Mouse (Mus musculus): Measurements from ENCODE around the gene Tpm4. TPM values are rescaled to one million over a fixed set of nuclear protein-coding genes. Genes with fewer than 3 reads are reported as not detected.

The Tpm4 gene
- polyA plus RNA-seq, 1 experiment from 2014 or later: 308 TPM

GRCm38 (mm10) chr8:72169681-72170249, 35.0 kb downstream of the Tpm4 start:
- 87% methylated on average over 3 of the region's 3 CpGs for WGBS
- Histone ChIP-seq H3K27ac (no peak overlapping the region), H3K4me3 (no peak overlapping the region), H3K4me1 (no peaks in the 10 kb centered on the region), H3K9me3 (replicated peaks) (no peaks in the 10 kb centered on the region), H3K9ac (no peak overlapping the region), H3K27me3 (no peaks in the 10 kb centered on the region), H3K36me3 (ENCODE audit: poor library complexity, severe bottlenecking) (peaks cover 83% of the 10 kb centered on the region), H3K4me2 (no peak overlapping the region)
- ATAC-seq: no peak

GRCm38 (mm10) chr8:72177346-72177925, 42.7 kb downstream of the Tpm4 start:
- peak; percentile 75 for ATAC-seq
- Histone ChIP-seq H3K4me1 (no peaks in the 10 kb centered on the region), H3K27me3 (no peaks in the 10 kb centered on the region), H3K9me3 (replicated peaks) (no peaks in the 10 kb centered on the region), H3K36me3 (ENCODE audit: poor library complexity, severe bottlenecking) (peaks cover 99% of the 10 kb centered on the region), H3K9ac (no peak overlapping the region), H3K4me2 (no peak overlapping the region), H3K4me3 (no peak overlapping the region), H3K27ac (no peak overlapping the region)
- 56% methylated on average over 5 of the region's 5 CpGs for WGBS

- peaks cover 39% of the 10 kb centered on the region for H3K36me3 ChIP-seq (ENCODE audit: poor library complexity, severe bottlenecking)
- no peaks in the 10 kb centered on the region for H3K4me1 ChIP-seq
- H3K9ac ChIP-seq: no peak overlapping the region
- H3K27ac ChIP-seq: no peak overlapping the region
- H3K27me3 ChIP-seq: no peaks in the 10 kb centered on the region
- ATAC-seq: peak; percentile 59; the same call in 1 of the 2 replicates
- no peak overlapping the region for H3K4me3 ChIP-seq
- no peaks in the 10 kb centered on the region for H3K9me3 ChIP-seq (replicated peaks)
- 79% methylated on average over 2 of the region's 2 CpGs for WGBS
- no peak overlapping the region for H3K4me2 ChIP-seq
These were observed 48.9 kb downstream of the Tpm4 start for GRCm38 (mm10) chr8:72183554-72184202.

- H3K9me3 ChIP-seq (replicated peaks): no peaks in the 10 kb centered on the region
- no peak for ATAC-seq
- H3K27me3 ChIP-seq: no peaks in the 10 kb centered on the region
- no peak overlapping the region for H3K4me2 ChIP-seq
- no peak overlapping the region for H3K4me3 ChIP-seq
- no peaks in the 10 kb centered on the region for H3K4me1 ChIP-seq
- H3K36me3 ChIP-seq (ENCODE audit: poor library complexity, severe bottlenecking): no peaks in the 10 kb centered on the region
- 93% methylated on average over 2 of the region's 2 CpGs for WGBS
- no peak overlapping the region for H3K9ac ChIP-seq
- H3K27ac ChIP-seq: no peak overlapping the region
These were observed 53.1 kb downstream of the Tpm4 start for GRCm38 (mm10) chr8:72187793-72188331.

GRCm38 (mm10) chr8:72189417-72190214, 54.8 kb downstream of the Tpm4 start, which contains the start of gene Hsh2d:
Gene Hsh2d (plus strand): TSS chr8:72189638.
- H3K9ac ChIP-seq: no peak within 1 kb of the TSS
- H3K27ac ChIP-seq: no peak within 1 kb of the TSS
- H3K4me3 ChIP-seq: no peak within 1 kb of the TSS
- no peaks in the 10 kb centered on the region for H3K36me3 ChIP-seq (ENCODE audit: poor library complexity, severe bottlenecking)
- H3K4me1 ChIP-seq: no peaks in the 10 kb centered on the region
- no peak for ATAC-seq
- H3K9me3 ChIP-seq (replicated peaks): no peaks in the 10 kb centered on the region
- H3K4me2 ChIP-seq: no peak within 1 kb of the TSS
- 74% methylated on average over 12 of the region's 12 CpGs for whole genome bisulfite sequencing
- no peaks in the 10 kb centered on the region for H3K27me3 ChIP-seq

- Histone ChIP-seq H3K27me3 (no peaks in the 10 kb centered on the region), H3K36me3 (ENCODE audit: poor library complexity, severe bottlenecking) (no peaks in the 10 kb centered on the region), H3K27ac (no peak overlapping the region), H3K4me1 (no peaks in the 10 kb centered on the region), H3K9me3 (replicated peaks) (no peaks in the 10 kb centered on the region), H3K4me3 (no peak overlapping the region), H3K4me2 (no peak overlapping the region), H3K9ac (no peak overlapping the region)
- WGBS: 87% methylated on average over 2 of the region's 2 CpGs
- no peak for ATAC-seq
These were observed 55.4 kb downstream of the Tpm4 start for GRCm38 (mm10) chr8:72190215-72190539.

GRCm38 (mm10) chr8:72192065-72192464, 57.3 kb downstream of the Tpm4 start:
- no peak for ATAC-seq

GRCm38 (mm10) chr8:72197997-72198396, 63.2 kb downstream of the Tpm4 start:
- Histone ChIP-seq H3K9ac (no peak overlapping the region), H3K4me2 (no peak overlapping the region), H3K36me3 (ENCODE audit: poor library complexity, severe bottlenecking) (no peaks in the 10 kb centered on the region), H3K9me3 (replicated peaks) (peaks cover 25% of the 10 kb centered on the region), H3K27me3 (no peaks in the 10 kb centered on the region), H3K4me3 (no peak overlapping the region), H3K4me1 (no peaks in the 10 kb centered on the region), H3K27ac (no peak overlapping the region)
- 64% methylated on average over 8 of the region's 8 CpGs for WGBS
- ATAC-seq: no peak

More at GRCm38 (mm10) chr8:72192065-72192464, 57.3 kb downstream of the Tpm4 start:
- Histone ChIP-seq H3K4me3 (no peak overlapping the region), H3K9ac (no peak overlapping the region), H3K27me3 (no peaks in the 10 kb centered on the region), H3K4me1 (no peaks in the 10 kb centered on the region), H3K27ac (no peak overlapping the region), H3K36me3 (ENCODE audit: poor library complexity, severe bottlenecking) (no peaks in the 10 kb centered on the region), H3K9me3 (replicated peaks) (no peaks in the 10 kb centered on the region), H3K4me2 (no peak overlapping the region)

Other genes starting within 250 kb of the Tpm4 start
- gene Zfp882, start 226.4 kb upstream of the Tpm4 start, polyA plus RNA-seq (2015; fragmentation: Nextera tagmentation; extraction: Ambion mirVana): 15.1 and 18.7 TPM in 2 replicates
- 32.3 and 36.7 TPM in 2 replicates for gene Zfp617, start 226.3 kb upstream of the Tpm4 start, polyA plus RNA-seq (2015; fragmentation: Nextera tagmentation; extraction: Ambion mirVana)
- 23.3 and 24.0 TPM in 2 replicates for gene Zfp961, start 183.9 kb upstream of the Tpm4 start, polyA plus RNA-seq (2015; fragmentation: Nextera tagmentation; extraction: Ambion mirVana)
- 0.57 and 0.84 TPM in 2 replicates for gene Cyp4f18, start 125.3 kb upstream of the Tpm4 start, polyA plus RNA-seq (2015; fragmentation: Nextera tagmentation; extraction: Ambion mirVana)
- not detected in 2 replicates for gene Olfr372, start 93.8 kb upstream of the Tpm4 start, polyA plus RNA-seq (2015; fragmentation: Nextera tagmentation; extraction: Ambion mirVana)
- not detected in 2 replicates for gene Olfr373, start 51.8 kb upstream of the Tpm4 start, polyA plus RNA-seq (2015; fragmentation: Nextera tagmentation; extraction: Ambion mirVana)
- gene Olfr374, start 27.9 kb upstream of the Tpm4 start, polyA plus RNA-seq (2015; fragmentation: Nextera tagmentation; extraction: Ambion mirVana): not detected in 2 replicates
- gene Rab8a, start 26.2 kb downstream of the Tpm4 start, polyA plus RNA-seq (2015; fragmentation: Nextera tagmentation; extraction: Ambion mirVana): 115 and 119 TPM in 2 replicates
- gene Hsh2d, start 54.7 kb downstream of the Tpm4 start, polyA plus RNA-seq (2015; fragmentation: Nextera tagmentation; extraction: Ambion mirVana): not detected in 2 replicates
- gene Cib3, start 77.9 kb downstream of the Tpm4 start, polyA plus RNA-seq (2015; fragmentation: Nextera tagmentation; extraction: Ambion mirVana): not detected in 2 replicates
- not detected in 2 replicates for gene Gm11034, start 78.7 kb downstream of the Tpm4 start, polyA plus RNA-seq (2015; fragmentation: Nextera tagmentation; extraction: Ambion mirVana)
- gene Fam32a, start 84.8 kb downstream of the Tpm4 start, polyA plus RNA-seq (2015; fragmentation: Nextera tagmentation; extraction: Ambion mirVana): 103 and 108 TPM in 2 replicates
- gene Ap1m1, start 105.0 kb downstream of the Tpm4 start, polyA plus RNA-seq (2015; fragmentation: Nextera tagmentation; extraction: Ambion mirVana): 211 and 235 TPM in 2 replicates
- 39.4 and 41.0 TPM in 2 replicates for gene Gm10282, start 170.3 kb downstream of the Tpm4 start, polyA plus RNA-seq (2015; fragmentation: Nextera tagmentation; extraction: Ambion mirVana)
- gene Klf2, start 184.1 kb downstream of the Tpm4 start, polyA plus RNA-seq (2015; fragmentation: Nextera tagmentation; extraction: Ambion mirVana): 2.8 and 3.6 TPM in 2 replicates

All from forebrain, embryonic 13.5 days (tissue).